Mouse (Mus musculus) urinary bladder, postnatal 25 days (tissue): ENCODE data around the gene Trpm6.
A peak's percentile ranks its signal among the peaks of the same experiment; 100 is the strongest.

Source experiments
- DNase-seq: peaks from one replicate; pipeline ENCODE4 v3.0.0; 2022; ENCODE audit warnings: low spot score

Gene Trpm6

GRCm38 (mm10) chr19:18889117-18889627 is 139.4 kb downstream of the Trpm6 start:
- no peak for DNase-seq

GRCm38 (mm10) chr19:18889632-18890031 is 139.8 kb downstream of the Trpm6 start:
- no peak for DNase-seq

- peak; percentile 6 for DNase-seq
Measured at GRCm38 (mm10) chr19:18890216-18890615, 140.4 kb downstream of the Trpm6 start.

- no peak for DNase-seq
Measured at GRCm38 (mm10) chr19:18898238-18898637, 148.5 kb downstream of the Trpm6 start.

- no peak for DNase-seq
Measured at GRCm38 (mm10) chr19:18902041-18902693, 152.4 kb downstream of the Trpm6 start.

GRCm38 (mm10) chr19:18902694-18903067 is 152.9 kb downstream of the Trpm6 start:
- DNase-seq: no peak

- DNase-seq: no peak
Measured at GRCm38 (mm10) chr19:18905511-18905910, 155.7 kb downstream of the Trpm6 start.

- no peak for DNase-seq
Measured at GRCm38 (mm10) chr19:18909641-18910040, 159.9 kb downstream of the Trpm6 start.

- DNase-seq: no peak
Measured at GRCm38 (mm10) chr19:18911755-18912340, 162.1 kb downstream of the Trpm6 start.

- DNase-seq: no peak
Measured at GRCm38 (mm10) chr19:18941391-18941790, 191.6 kb downstream of the Trpm6 start.
